Mouse (Mus musculus): Measurements from ENCODE around the gene Nup62.

DNA sequence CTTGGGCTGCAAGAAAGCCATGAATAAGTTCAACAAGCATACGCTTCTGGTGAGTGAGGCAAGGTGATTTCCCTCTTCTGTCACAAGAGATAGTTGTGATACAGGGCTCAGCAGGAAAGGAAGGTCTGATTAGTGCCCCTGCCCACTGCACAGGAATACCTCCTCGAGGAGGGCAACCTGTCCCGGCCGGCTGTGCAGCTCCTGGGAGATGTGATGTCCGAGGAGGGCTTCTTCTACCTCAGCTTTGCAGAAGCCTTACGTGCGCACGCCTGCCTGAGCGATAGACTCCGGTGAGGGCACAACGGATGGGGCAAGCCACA is 23.2 kb downstream of the Nup62 start:
- TF ChIP-seq ZC3H11A (IDR thresholded peaks at IDR 0.05; ENCODE audit: borderline replicate concordance, low read depth, low read length) (no peak), CHD2 (IDR thresholded peaks at IDR 0.05; ENCODE audit: low read depth, low read length) (no peak), HCFC1 (IDR thresholded peaks at IDR 0.05; ENCODE audit: borderline replicate concordance, insufficient read depth, low read length) (no peak), MAFK (IDR thresholded peaks at IDR 0.05; ENCODE audit: insufficient read depth, low read depth, low read length) (no peak), ZNF384 (IDR thresholded peaks at IDR 0.05; ENCODE audit: low read depth, low read length) (no peak)
